Mouse (Mus musculus): ENCODE data around the gene Nodal. TPM values are rescaled to one million over a fixed set of nuclear protein-coding genes. Genes with fewer than 3 reads are reported as not detected.
A peak's percentile ranks its signal among the peaks of the same experiment; 100 is the strongest.

Nodal gene
- polyA plus RNA-seq (2014; fragmentation: Nextera tagmentation; extraction: Ambion mirVana): not detected in 2 replicates

- Histone ChIP-seq H3K4me1 (ENCODE audit: control insufficient read depth, insufficient read depth, low read length) (peaks cover 7% of the 10 kb centered on the region; the same call in 1 of the 2 replicates), H3K9me3 (ENCODE audit: control insufficient read depth, low read length) (no peaks in the 10 kb centered on the region), H3K9ac (replicated peaks; ENCODE audit: low read length) (peak within 1 kb of the TSS; percentile 49), H3K27me3 (ENCODE audit: control insufficient read depth, insufficient read depth, low read length) (peaks cover 36% of the 10 kb centered on the region), H3K36me3 (ENCODE audit: control insufficient read depth, insufficient read depth, low read length) (no peaks in the 10 kb centered on the region), H3K4me2 (ENCODE audit: low read length) (peak within 1 kb of the TSS; percentile 71), H3K27ac (replicated peaks; ENCODE audit: low read depth, low read length) (no peak within 1 kb of the TSS), H3K4me3 (replicated peaks; ENCODE audit: low read depth, low read length) (peak within 1 kb of the TSS; percentile 38)
- 30% methylated on average over 10 of the region's 10 CpGs for WGBS
- no peak for ATAC-seq (ENCODE audit: low FRiP score, low TSS enrichment)
- DNase-seq: no peak
Observed at GRCm38 (mm10) chr10:61417672-61418071, at the start of gene Nodal. Nodal (plus strand) TSS chr10:61417972.

DNA sequence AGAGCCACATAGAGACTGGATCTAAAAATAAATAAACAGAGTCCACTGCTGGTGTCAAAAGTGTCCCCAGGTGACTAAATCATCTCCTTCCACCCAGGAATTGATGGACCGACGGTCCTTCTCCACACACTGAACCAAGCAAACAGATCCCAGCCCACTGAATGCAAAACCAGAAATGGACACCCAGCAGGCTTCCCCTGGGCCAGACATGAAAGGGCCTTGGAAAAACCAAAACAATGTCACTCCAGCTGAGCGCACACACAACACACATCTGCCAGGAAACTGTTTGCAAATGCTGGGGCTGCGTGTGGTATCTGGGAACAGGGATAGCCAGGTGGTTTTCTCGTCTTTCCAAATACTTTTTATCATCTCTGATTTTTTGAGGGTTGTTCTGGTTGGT lies 48.0 kb upstream of the Nodal start:
- WGBS: 56% methylated on average over 5 of the region's 5 CpGs
- no peak for DNase-seq

GRCm38 (mm10) chr10:61370273-61370979 lies 47.3 kb upstream of the Nodal start:
- H3K4me2 ChIP-seq (ENCODE audit: low read length): no peak overlapping the region
- H3K36me3 ChIP-seq (ENCODE audit: control insufficient read depth, insufficient read depth, low read length): no peaks in the 10 kb centered on the region
- H3K27ac ChIP-seq (replicated peaks; ENCODE audit: low read depth, low read length): 0 out of 2 replicates have a peak overlapping the region, but pooled peaks have one; percentile 13
- DNase-seq (no peak), ATAC-seq (ENCODE audit: low FRiP score, low TSS enrichment) (no peak)
- 81% methylated on average over 18 of the region's 18 CpGs for WGBS
- no peaks in the 10 kb centered on the region for H3K27me3 ChIP-seq (ENCODE audit: control insufficient read depth, insufficient read depth, low read length)
- no peak overlapping the region for H3K9ac ChIP-seq (replicated peaks; ENCODE audit: low read length)
- H3K4me3 ChIP-seq (replicated peaks; ENCODE audit: low read depth, low read length): no peak overlapping the region
- H3K9me3 ChIP-seq (ENCODE audit: control insufficient read depth, low read length): no peaks in the 10 kb centered on the region
- H3K4me1 ChIP-seq (ENCODE audit: control insufficient read depth, insufficient read depth, low read length): no peaks in the 10 kb centered on the region

More for the DNA sequence above, 48.0 kb upstream of the Nodal start:
- H3K9me3 ChIP-seq (ENCODE audit: control insufficient read depth, low read length): no peaks in the 10 kb centered on the region
- no peak overlapping the region for H3K9ac ChIP-seq (replicated peaks; ENCODE audit: low read length)
- no peak overlapping the region for H3K27ac ChIP-seq (replicated peaks; ENCODE audit: low read depth, low read length)
- no peaks in the 10 kb centered on the region for H3K4me1 ChIP-seq (ENCODE audit: control insufficient read depth, insufficient read depth, low read length)
- no peak overlapping the region for H3K4me2 ChIP-seq (ENCODE audit: low read length)
- H3K27me3 ChIP-seq (ENCODE audit: control insufficient read depth, insufficient read depth, low read length): no peaks in the 10 kb centered on the region
- no peak for ATAC-seq (ENCODE audit: low FRiP score, low TSS enrichment)
- no peaks in the 10 kb centered on the region for H3K36me3 ChIP-seq (ENCODE audit: control insufficient read depth, insufficient read depth, low read length)
- H3K4me3 ChIP-seq (replicated peaks; ENCODE audit: low read depth, low read length): no peak overlapping the region

DNA sequence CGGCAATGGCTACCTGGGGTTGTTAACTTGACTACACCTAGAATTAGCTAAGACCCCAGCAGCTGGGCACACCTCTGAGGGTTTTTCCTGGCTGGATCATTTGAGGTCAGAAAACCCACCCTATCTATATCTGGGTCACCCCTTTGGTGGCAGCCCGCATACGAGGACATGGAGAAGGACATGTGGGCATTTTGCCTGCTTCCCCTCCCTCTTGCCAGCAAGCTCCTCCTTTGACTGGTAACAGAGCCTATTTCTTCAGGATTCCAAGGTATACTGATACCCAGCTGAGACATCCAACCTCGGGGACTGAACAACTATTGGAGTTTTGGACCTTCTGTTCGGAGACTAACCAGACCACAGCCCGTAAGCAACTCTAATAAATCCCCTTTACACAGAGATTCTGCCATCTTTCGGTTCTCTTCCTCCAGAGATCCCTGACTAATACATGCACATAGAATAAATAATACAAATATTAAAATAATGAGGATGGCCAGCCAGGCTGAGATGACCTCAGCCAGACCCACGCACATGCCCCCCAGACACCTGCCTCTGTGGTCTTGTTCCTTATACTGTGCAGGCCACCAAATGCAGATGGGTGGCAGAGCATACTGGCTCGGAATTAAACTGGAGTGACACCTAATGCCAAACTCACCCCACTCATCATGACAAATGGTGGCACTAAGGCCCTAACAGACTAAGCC lies 45.7 kb upstream of the Nodal start:
- Histone ChIP-seq H3K4me1 (ENCODE audit: control insufficient read depth, insufficient read depth, low read length) (no peaks in the 10 kb centered on the region), H3K9ac (replicated peaks; ENCODE audit: low read length) (no peak overlapping the region), H3K36me3 (ENCODE audit: control insufficient read depth, insufficient read depth, low read length) (no peaks in the 10 kb centered on the region), H3K4me2 (ENCODE audit: low read length) (no peak overlapping the region), H3K27ac (replicated peaks; ENCODE audit: low read depth, low read length) (no peak overlapping the region), H3K27me3 (ENCODE audit: control insufficient read depth, insufficient read depth, low read length) (no peaks in the 10 kb centered on the region), H3K9me3 (ENCODE audit: control insufficient read depth, low read length) (no peaks in the 10 kb centered on the region), H3K4me3 (replicated peaks; ENCODE audit: low read depth, low read length) (no peak overlapping the region)
- 84% methylated on average over 9 of the region's 9 CpGs for WGBS
- DNase-seq: no peak
- ATAC-seq (ENCODE audit: low FRiP score, low TSS enrichment): no peak

DNA sequence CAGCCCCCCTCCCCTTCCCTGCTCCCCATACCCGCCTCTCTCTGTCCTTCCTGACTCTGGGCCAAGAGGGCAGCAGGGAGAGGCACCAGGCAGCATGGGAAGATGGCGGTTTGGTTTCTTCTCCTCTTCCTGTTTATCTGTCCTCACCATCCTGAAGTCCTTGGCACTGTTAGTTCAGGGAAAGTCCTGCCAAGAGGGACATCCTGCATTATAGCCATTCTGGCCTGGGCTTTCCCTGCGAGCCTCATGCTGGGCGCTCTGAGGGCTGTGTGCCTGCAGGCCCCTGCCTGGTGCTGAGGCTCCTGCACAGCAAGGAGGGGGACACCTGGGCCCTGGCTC lies 45.2 kb upstream of the Nodal start:
- no peaks in the 10 kb centered on the region for H3K27me3 ChIP-seq (ENCODE audit: control insufficient read depth, insufficient read depth, low read length)
- no peak overlapping the region for H3K4me3 ChIP-seq (replicated peaks; ENCODE audit: low read depth, low read length)
- WGBS: 76% methylated on average over 4 of the region's 4 CpGs
- H3K4me2 ChIP-seq (ENCODE audit: low read length): no peak overlapping the region
- no peak for ATAC-seq (ENCODE audit: low FRiP score, low TSS enrichment)
- H3K36me3 ChIP-seq (ENCODE audit: control insufficient read depth, insufficient read depth, low read length): no peaks in the 10 kb centered on the region
- no peak overlapping the region for H3K9ac ChIP-seq (replicated peaks; ENCODE audit: low read length)
- no peak overlapping the region for H3K27ac ChIP-seq (replicated peaks; ENCODE audit: low read depth, low read length)
- no peaks in the 10 kb centered on the region for H3K9me3 ChIP-seq (ENCODE audit: control insufficient read depth, low read length)
- no peaks in the 10 kb centered on the region for H3K4me1 ChIP-seq (ENCODE audit: control insufficient read depth, insufficient read depth, low read length)
- DNase-seq: no peak

GRCm38 (mm10) chr10:61374076-61374475 lies 43.7 kb upstream of the Nodal start:
- whole genome bisulfite sequencing: 63% methylated on average over 4 of the region's 4 CpGs
- Histone ChIP-seq H3K36me3 (ENCODE audit: control insufficient read depth, insufficient read depth, low read length) (no peaks in the 10 kb centered on the region), H3K9me3 (ENCODE audit: control insufficient read depth, low read length) (no peaks in the 10 kb centered on the region), H3K9ac (replicated peaks; ENCODE audit: low read length) (no peak overlapping the region), H3K4me2 (ENCODE audit: low read length) (no peak overlapping the region), H3K27me3 (ENCODE audit: control insufficient read depth, insufficient read depth, low read length) (no peaks in the 10 kb centered on the region), H3K4me3 (replicated peaks; ENCODE audit: low read depth, low read length) (no peak overlapping the region), H3K27ac (replicated peaks; ENCODE audit: low read depth, low read length) (no peak overlapping the region), H3K4me1 (ENCODE audit: control insufficient read depth, insufficient read depth, low read length) (no peaks in the 10 kb centered on the region)
- DNase-seq: no peak
- ATAC-seq (ENCODE audit: low FRiP score, low TSS enrichment): no peak

DNA sequence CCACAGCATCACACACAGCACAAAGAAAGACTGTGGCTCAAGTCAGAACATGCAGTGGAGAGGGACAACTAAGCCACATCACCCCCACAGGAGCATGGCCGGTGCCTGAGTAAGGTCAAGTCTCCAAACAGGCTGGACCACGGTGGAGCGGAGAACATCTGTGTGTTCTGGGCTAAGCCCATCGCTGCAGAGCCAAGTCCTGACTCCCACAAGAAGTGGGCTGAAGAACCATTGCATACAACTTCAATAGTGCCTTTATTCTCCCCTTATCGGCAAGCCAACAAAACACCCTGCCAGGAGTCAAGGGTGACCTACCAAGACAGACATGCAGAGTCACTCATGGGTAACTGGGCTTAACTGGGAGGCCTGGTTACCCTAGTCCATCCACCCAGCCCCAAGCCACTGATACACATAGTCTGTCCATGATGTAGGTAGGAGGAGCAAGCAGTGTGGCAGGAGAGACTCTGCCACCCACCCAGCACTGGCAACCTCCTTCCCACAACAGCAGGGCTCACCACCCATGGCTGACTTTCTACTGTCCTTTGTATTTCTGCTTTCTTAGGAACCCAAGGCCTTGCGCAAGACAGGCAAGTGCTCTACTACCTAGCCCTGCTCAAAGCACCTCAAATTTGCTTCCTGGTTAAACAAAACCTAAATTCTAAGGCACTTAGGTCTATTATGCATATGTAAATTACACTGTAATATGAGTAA lies 42.8 kb upstream of the Nodal start:
- DNase-seq (no peak), ATAC-seq (ENCODE audit: low FRiP score, low TSS enrichment) (no peak)
- no peaks in the 10 kb centered on the region for H3K36me3 ChIP-seq (ENCODE audit: control insufficient read depth, insufficient read depth, low read length)
- WGBS: 77% methylated on average over 6 of the region's 6 CpGs
- no peaks in the 10 kb centered on the region for H3K9me3 ChIP-seq (ENCODE audit: control insufficient read depth, low read length)
- H3K9ac ChIP-seq (replicated peaks; ENCODE audit: low read length): no peak overlapping the region
- no peak overlapping the region for H3K27ac ChIP-seq (replicated peaks; ENCODE audit: low read depth, low read length)
- no peaks in the 10 kb centered on the region for H3K27me3 ChIP-seq (ENCODE audit: control insufficient read depth, insufficient read depth, low read length)
- H3K4me2 ChIP-seq (ENCODE audit: low read length): no peak overlapping the region
- H3K4me3 ChIP-seq (replicated peaks; ENCODE audit: low read depth, low read length): no peak overlapping the region
- 0 out of 2 replicates have a peak, but pooled peaks cover 6% of the 10 kb centered on the region for H3K4me1 ChIP-seq (ENCODE audit: control insufficient read depth, insufficient read depth, low read length)

GRCm38 (mm10) chr10:61378050-61378449 lies 39.7 kb upstream of the Nodal start:
- Histone ChIP-seq H3K4me3 (replicated peaks; ENCODE audit: low read depth, low read length) (no peak overlapping the region), H3K9me3 (ENCODE audit: control insufficient read depth, low read length) (no peaks in the 10 kb centered on the region), H3K9ac (replicated peaks; ENCODE audit: low read length) (no peak overlapping the region), H3K4me1 (ENCODE audit: control insufficient read depth, insufficient read depth, low read length) (peaks cover 19% of the 10 kb centered on the region; the same call in 1 of the 2 replicates), H3K27ac (replicated peaks; ENCODE audit: low read depth, low read length) (no peak overlapping the region), H3K27me3 (ENCODE audit: control insufficient read depth, insufficient read depth, low read length) (no peaks in the 10 kb centered on the region), H3K4me2 (ENCODE audit: low read length) (no peak overlapping the region), H3K36me3 (ENCODE audit: control insufficient read depth, insufficient read depth, low read length) (no peaks in the 10 kb centered on the region)
- ATAC-seq (ENCODE audit: low FRiP score, low TSS enrichment) (no peak), DNase-seq (no peak)
- 94% methylated on average over 5 of the region's 5 CpGs for WGBS

Data from midbrain, embryonic 14.5 days (tissue).